Mouse (Mus musculus) heart, adult 2 months (tissue): ENCODE measurements around the gene Hmga2. TPM values are rescaled to one million over a fixed set of nuclear protein-coding genes. Genes with fewer than 3 reads are reported as not detected.

Experiments
- DNase-seq, 2 experiments: peaks; one replicate each; pipeline ENCODE4 v3.0.0; 2021
- H3K27ac ChIP-seq: fragments of 200-600 bp; 2 replicates; pipeline ENCODE4 v1.8.1; 2022
- H3K27me3 ChIP-seq: fragments of 200-500 bp; 2 replicates; pipeline ENCODE4 v1.6.1; 2012; ENCODE audit warnings: mild to moderate bottlenecking, low read length, inconsistent platforms, mixed read lengths; ENCODE audit not compliant: control insufficient read depth, insufficient read depth
- H3K36me3 ChIP-seq: fragments of 200-500 bp; 2 replicates; pipeline ENCODE4 v1.6.1; 2012; ENCODE audit warnings: low read length, inconsistent platforms; ENCODE audit not compliant: control insufficient read depth, insufficient read depth
- H3K4me1 ChIP-seq: fragments of 200-500 bp; 2 replicates; pipeline ENCODE4 v1.6.1; 2011; ENCODE audit warnings: low read length; ENCODE audit not compliant: control insufficient read depth, insufficient read depth
- H3K4me3 ChIP-seq: fragments of 200-600 bp; 2 replicates; pipeline ENCODE4 v1.8.1; 2022
- H3K79me2 ChIP-seq: fragments of 200-500 bp; replicated peaks from 2 replicates; pipeline ENCODE4 v1.6.1; 2012; ENCODE audit warnings: mild to moderate bottlenecking, inconsistent platforms, low read length, moderate library complexity, mixed read lengths; ENCODE audit not compliant: control insufficient read depth, insufficient read depth
- H3K9ac ChIP-seq: fragments of 200-500 bp; 2 replicates; pipeline ENCODE4 v1.6.1; 2012; ENCODE audit warnings: low read depth, mild to moderate bottlenecking, control low read depth, inconsistent platforms, low read length, mixed read lengths
- CTCF ChIP-seq: fragments of 200-600 bp; IDR thresholded peaks from 2 replicates; pipeline ENCODE4 v1.8.1; 2022; ENCODE audit warnings: antibody characterized with exemption, mild to moderate bottlenecking, moderate library complexity
- EP300 ChIP-seq: fragments of 200-500 bp; IDR thresholded peaks from 2 replicates; pipeline ENCODE4 v1.6.1; 2011; ENCODE audit warnings: low read depth, low read length, control low read depth; ENCODE audit not compliant: insufficient read depth
- POLR2A ChIP-seq: fragments of 200-500 bp; IDR thresholded peaks from 2 replicates; pipeline ENCODE4 v1.6.1; 2011; ENCODE audit warnings: mild to moderate bottlenecking, low read depth, low read length, control low read depth; ENCODE audit not compliant: insufficient read depth
- WGBS: fragments of 180-500 bp; shearing (Covaris S2); methylation state at CpG from one replicate; pipeline ENCODE4 v1.1.7; 2018; 5-methylcytosine and 5-hydroxymethylcytosine counted together
- intact Hi-C: fragments of 180-260 bp; cut with DNase I; formaldehyde crosslinking; loops from one replicate; pipeline ENCODE4 v1.15.1; 2025
- polyA plus RNA-seq: library from polyadenylated mRNA; depleted of rRNA; stranded (reverse); fragments of >200 nt; gene quantifications from 2 replicates; pipeline ENCODE4 v1.2.3, GENCODE M21; 2012
- total RNA-seq, 2 experiments: library from RNA; stranded (reverse); gene quantifications; 2 replicates each; pipeline ENCODE4 v1.2.3; 2021

Gene Hmga2
- total and polyA plus RNA-seq, 3 experiments = not detected

- H3K79me2 ChIP-seq = no peaks in the 10 kb centered on the region
- no peak overlapping the region for H3K9ac ChIP-seq
- no peaks in the 10 kb centered on the region for H3K4me1 ChIP-seq
- intact Hi-C loops = no loop called here
- DNase-seq = no peak
- 57% methylated on average over 4 of the region's 4 CpGs for WGBS
- TF ChIP-seq EP300 = no peak
- TF ChIP-seq CTCF = no peak
- TF ChIP-seq POLR2A = no peak
- no peaks in the 10 kb centered on the region for H3K27me3 ChIP-seq
- H3K27ac ChIP-seq = no peak overlapping the region
- H3K4me3 ChIP-seq = no peak overlapping the region
- no peaks in the 10 kb centered on the region for H3K36me3 ChIP-seq
Observed at GRCm38 (mm10) chr10:120410958-120411357, 65.3 kb downstream of the Hmga2 start.

GRCm38 (mm10) chr10:120409131-120409530 is 67.1 kb downstream of the Hmga2 start:
- no peak for TF ChIP-seq CTCF
- Histone ChIP-seq H3K27ac (no peak overlapping the region), H3K27me3 (no peaks in the 10 kb centered on the region), H3K4me1 (no peaks in the 10 kb centered on the region), H3K4me3 (no peak overlapping the region), H3K36me3 (no peaks in the 10 kb centered on the region), H3K79me2 (no peaks in the 10 kb centered on the region), H3K9ac (no peak overlapping the region)
- no peak for DNase-seq
- intact Hi-C loops = no loop called here
- WGBS = 76% methylated on average over 9 of the region's 9 CpGs

DNA sequence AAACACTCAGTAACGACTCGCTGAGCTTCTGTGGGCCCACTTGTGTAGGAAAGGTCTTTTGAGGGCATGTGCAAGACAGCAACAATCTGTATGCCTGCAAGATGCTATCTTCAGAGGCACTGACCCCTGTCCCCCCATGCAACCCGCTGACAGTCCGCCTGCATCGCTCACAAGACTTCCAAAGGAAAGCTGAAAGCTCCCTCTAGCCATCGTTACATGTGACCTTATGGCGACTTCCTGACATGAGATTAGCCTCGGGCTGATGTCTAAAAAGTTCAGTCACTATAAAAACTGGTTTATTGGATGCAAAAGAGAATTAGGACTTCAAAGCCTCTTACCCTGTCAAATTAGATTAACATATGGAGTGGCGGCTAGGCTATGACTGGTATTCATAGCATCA is 69.0 kb downstream of the Hmga2 start:
- WGBS = 61% methylated on average over 9 of the region's 9 CpGs
- Histone ChIP-seq H3K4me1 (no peaks in the 10 kb centered on the region), H3K27ac (no peak overlapping the region), H3K4me3 (no peak overlapping the region), H3K9ac (no peak overlapping the region), H3K36me3 (no peaks in the 10 kb centered on the region), H3K27me3 (no peaks in the 10 kb centered on the region), H3K79me2 (no peaks in the 10 kb centered on the region)
- no peak for TF ChIP-seq EP300
- TF ChIP-seq POLR2A = no peak
- TF ChIP-seq CTCF = no peak
- intact Hi-C loops = no loop called here
- DNase-seq = no peak

DNA sequence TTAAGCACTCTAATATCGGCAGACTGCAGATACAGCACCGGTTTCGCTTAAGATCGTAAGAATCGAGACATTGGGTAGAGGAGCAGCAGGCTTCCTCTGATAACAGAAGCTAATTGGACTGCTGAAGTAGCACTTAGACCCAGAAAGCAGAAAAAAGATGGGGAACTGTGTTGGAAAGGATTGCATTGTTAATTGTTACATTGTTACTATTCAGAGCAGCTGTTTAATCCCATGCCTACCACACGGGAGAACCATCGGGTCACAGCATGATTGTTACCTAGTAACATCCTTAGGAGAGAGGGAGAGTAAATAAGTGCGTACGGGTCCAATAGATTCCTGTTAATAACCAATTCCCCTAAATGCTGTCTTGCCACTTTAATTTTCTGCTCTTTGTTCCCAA is 70.2 kb downstream of the Hmga2 start:
- 80% methylated on average over 9 of the region's 9 CpGs for WGBS
- TF ChIP-seq CTCF (no peak), EP300 (no peak), POLR2A (no peak)
- H3K4me3 ChIP-seq = no peak overlapping the region
- H3K27ac ChIP-seq = no peak overlapping the region
- no peaks in the 10 kb centered on the region for H3K27me3 ChIP-seq
- no peaks in the 10 kb centered on the region for H3K79me2 ChIP-seq
- H3K9ac ChIP-seq = no peak overlapping the region
- intact Hi-C loops = no loop called here
- no peaks in the 10 kb centered on the region for H3K36me3 ChIP-seq
- DNase-seq = no peak
- H3K4me1 ChIP-seq = no peaks in the 10 kb centered on the region

DNA sequence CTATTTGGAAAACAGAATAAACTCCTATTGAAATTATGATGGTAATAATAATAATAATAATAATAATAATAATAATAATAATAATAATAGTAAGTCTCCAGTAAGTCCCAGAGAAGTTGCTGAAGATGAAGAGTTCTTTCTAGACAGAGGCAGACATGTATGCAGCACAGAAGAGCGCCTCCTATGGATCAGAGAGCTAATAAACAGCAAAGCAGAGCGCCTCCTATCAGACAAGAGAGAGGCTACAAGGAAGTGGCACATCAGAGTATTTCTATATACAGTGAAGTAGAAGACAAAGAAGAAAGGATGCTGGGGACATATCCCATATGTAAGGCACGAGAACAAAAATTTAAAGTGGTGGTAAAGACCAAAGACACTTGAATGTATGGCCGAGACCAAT is 70.9 kb downstream of the Hmga2 start:
- WGBS = 95% methylated on average over 4 of the region's 4 CpGs
- Histone ChIP-seq H3K36me3 (no peaks in the 10 kb centered on the region), H3K27me3 (no peaks in the 10 kb centered on the region), H3K27ac (no peak overlapping the region), H3K4me3 (no peak overlapping the region), H3K79me2 (no peaks in the 10 kb centered on the region), H3K4me1 (no peaks in the 10 kb centered on the region), H3K9ac (no peak overlapping the region)
- no peak for DNase-seq
- no peak for TF ChIP-seq CTCF
- no peak for TF ChIP-seq EP300
- no peak for TF ChIP-seq POLR2A
- intact Hi-C loops = no loop called here

- Histone ChIP-seq H3K79me2 (no peaks in the 10 kb centered on the region), H3K4me1 (no peaks in the 10 kb centered on the region), H3K27me3 (no peaks in the 10 kb centered on the region), H3K9ac (no peak overlapping the region), H3K4me3 (no peak overlapping the region), H3K36me3 (no peaks in the 10 kb centered on the region), H3K27ac (no peak overlapping the region)
- intact Hi-C loops = no loop called here
- DNase-seq = no peak
- 51% methylated on average over 5 of the region's 5 CpGs for WGBS
- TF ChIP-seq POLR2A (no peak), EP300 (no peak), CTCF (no peak)
Observed at GRCm38 (mm10) chr10:120402966-120403365, 73.3 kb downstream of the Hmga2 start.
